Mouse (Mus musculus) left cerebral cortex, adult 2 months (tissue): ENCODE data around the gene Gpr19. TPM values are rescaled to one million over a fixed set of nuclear protein-coding genes. Genes with fewer than 3 reads are reported as not detected.

Experiments used
- DNase-seq, 2 experiments: peaks; one replicate each; pipeline ENCODE4 v3.0.0; 2021 to 2022; ENCODE audit warnings: low spot score in 2 of 2, mixed read lengths in 1 of 2; ENCODE audit errors: extremely low spot score in 1 of 2
- H3K27ac ChIP-seq: fragments of 200-600 bp; 2 replicates; pipeline ENCODE4 v1.8.1; 2022
- H3K4me3 ChIP-seq: fragments of 200-600 bp; 2 replicates; pipeline ENCODE4 v1.8.1; 2022
- CTCF ChIP-seq: fragments of 200-600 bp; IDR thresholded peaks from 2 replicates; pipeline ENCODE4 v1.8.1; 2022; ENCODE audit warnings: antibody characterized with exemption, mild to moderate bottlenecking, moderate library complexity
- intact Hi-C: fragments of 180-260 bp; cut with DNase I; formaldehyde crosslinking; loops from one replicate; pipeline ENCODE4 v1.15.1; 2025
- total RNA-seq, 2 experiments: library from RNA; stranded (reverse); gene quantifications; 2 replicates each; pipeline ENCODE4 v1.2.3; 2021

Gene Gpr19
- total RNA-seq, 2 experiments from 2014 or later: 22.2 to 26.9 TPM

DNA sequence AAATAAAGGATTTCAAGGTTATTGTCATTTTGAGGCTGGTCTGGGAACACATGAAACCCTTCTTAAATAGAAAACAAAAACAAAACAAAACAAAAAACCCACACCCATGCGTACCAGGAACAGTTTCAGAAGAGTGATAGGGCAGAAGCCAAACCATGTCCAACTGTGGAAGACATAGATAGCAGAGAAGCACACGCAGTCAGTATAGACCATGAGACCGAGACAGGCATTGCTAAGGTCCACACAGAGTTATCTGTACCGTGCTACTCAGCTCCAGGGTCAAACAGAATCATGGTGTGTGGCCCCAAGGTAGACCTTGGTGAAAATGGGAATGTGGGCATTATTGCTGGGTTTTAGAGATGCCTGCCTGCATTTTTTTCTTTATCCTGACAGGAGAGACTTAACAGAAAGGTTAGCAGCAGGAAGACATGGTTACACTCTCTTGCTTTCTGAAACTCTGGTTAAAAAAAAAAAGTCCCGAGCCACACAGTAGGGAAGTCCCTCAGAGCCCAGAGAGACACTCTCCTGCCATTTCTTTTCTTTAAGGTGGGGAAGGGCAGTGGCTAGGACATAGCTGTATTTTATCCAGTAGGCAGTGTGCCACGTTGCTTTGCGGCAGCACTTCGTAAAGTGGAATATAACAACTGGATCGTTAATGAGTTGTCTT, 63.7 kb downstream of the Gpr19 start:
- DNase-seq: no peak
- Histone ChIP-seq H3K27ac (no peak overlapping the region), H3K4me3 (no peak overlapping the region)
- intact Hi-C loops: no loop called here
- no peak for TF ChIP-seq CTCF

DNA sequence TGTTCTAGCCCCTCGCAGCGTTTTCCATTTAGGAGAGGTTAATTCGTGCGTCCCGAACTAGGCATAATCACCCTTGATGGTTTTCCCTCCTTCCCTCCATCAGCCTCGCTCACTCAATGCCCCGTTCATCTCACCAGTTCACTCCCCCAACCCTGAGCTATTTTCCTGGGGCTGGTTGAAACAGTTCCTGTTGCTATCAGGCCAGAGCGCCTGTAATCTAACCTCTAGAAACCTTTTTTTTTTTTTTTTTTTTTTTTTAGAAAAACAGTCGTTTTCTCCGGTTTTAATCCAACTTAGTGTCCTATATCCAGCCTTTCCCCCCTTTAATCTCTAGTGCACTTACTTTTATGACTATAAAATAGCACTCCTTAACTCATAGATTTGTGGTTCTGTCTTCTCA, 67.6 kb downstream of the Gpr19 start:
- no peak for DNase-seq
- H3K27ac ChIP-seq: peak overlapping the region; percentile 96
- peak overlapping the region; percentile 57 for H3K4me3 ChIP-seq
- TF ChIP-seq CTCF: no peak
- intact Hi-C loops: loop anchor here (2.0 kb wide), 1 partner anchor 38 kb away; the partner anchor contains the start of gene Dusp16

DNA sequence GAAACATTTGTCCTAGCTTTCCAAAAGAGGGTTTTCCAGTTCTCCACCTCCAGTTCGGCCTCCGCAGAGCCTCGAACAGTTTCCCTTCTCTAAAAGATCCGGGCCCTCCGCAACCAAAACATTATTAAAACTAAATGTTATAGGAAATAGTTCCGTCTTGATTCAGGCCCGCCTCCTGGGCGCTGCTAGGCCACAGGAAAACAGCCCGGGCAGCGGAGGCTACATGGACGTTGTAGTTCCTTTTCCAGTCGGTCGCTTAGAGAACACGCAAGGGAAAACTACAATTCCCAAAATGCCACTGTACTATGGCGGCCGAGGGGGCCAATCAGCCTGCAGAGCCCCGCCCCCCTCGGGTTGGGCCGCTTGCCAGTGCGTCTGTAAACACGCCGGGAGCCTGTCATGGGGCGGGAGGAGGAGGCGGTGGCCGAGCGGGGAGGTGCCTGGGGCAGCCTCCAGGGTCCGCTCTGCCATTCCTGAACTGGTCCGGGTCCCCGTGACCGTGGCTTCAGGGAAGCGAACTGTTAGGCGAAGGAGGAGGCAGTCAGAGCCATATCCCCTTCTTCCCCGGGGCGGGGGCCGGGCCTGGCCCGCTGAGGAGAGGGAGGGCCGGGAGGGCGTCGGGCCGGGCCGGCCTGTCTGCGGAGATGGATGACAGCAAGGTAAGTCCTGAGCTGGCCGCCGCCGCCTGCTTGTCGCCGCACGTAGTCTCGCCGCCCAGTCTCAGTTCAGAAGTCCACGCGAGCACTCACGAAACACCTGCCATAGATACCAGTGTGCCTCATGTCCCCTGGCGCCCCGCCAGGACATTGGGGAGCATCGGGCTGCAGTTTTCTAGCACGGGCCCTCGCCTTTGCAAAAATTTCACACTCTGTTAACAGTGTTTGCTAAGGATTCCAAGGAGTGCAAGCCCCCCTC, 68.3 kb downstream of the Gpr19 start, which contains the start of gene Crebl2:
Crebl2 (plus strand) TSS at position 369 of the 915 bp plus-strand sequence.
- Histone ChIP-seq H3K4me3 (peak within 1 kb of the TSS; percentile 57), H3K27ac (peak within 1 kb of the TSS; percentile 96)
- peak; percentile 99 to 100 for DNase-seq
- TF ChIP-seq CTCF: peak; percentile 26
- intact Hi-C loops: loop anchor here (2.0 kb wide), 1 partner anchor 37 kb away; the partner anchor contains the start of gene Dusp16

DNA sequence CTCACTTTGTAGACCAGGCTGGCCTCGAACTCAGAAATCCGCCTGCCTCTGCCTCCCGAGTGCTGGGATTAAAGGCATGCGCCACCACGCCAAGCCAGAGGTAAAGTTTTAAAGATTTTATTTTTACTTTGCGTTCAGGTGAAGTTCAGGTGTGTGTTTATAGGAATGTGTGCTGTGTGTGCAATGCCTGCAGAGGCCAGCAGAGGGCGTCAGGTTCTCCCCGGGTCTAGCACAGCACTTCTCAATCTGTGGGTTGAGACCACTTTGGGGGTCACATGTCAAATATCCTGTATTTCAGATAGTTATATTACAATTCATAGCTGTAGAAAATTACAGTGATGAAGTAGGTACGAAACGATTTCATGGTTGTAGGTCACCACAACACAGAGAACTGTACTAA, 75.5 kb downstream of the Gpr19 start:
- Histone ChIP-seq H3K4me3 (no peak overlapping the region), H3K27ac (no peak overlapping the region)
- intact Hi-C loops: no loop called here
- no peak for DNase-seq
- peak; percentile 58 for TF ChIP-seq CTCF

DNA sequence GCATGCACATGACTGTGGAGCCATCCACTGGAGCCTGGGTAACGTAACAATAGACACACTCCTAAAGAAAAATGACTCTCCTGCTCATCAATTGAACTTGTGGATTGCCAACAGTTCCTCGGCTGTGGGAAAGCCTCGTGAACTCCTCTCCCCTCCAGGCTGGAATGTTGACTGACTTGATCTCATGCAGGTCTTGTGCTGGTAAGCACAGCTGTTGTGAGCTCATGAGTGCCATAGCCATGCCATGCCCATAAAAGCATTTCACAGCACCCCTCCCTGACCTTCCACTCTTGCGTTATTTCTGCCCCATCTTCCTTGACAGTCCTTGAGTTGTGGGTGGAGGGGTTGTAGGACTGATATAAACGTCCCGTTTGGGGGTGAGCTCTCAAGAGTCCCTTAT, 78.0 kb downstream of the Gpr19 start:
- no peak overlapping the region for H3K4me3 ChIP-seq
- TF ChIP-seq CTCF: no peak
- intact Hi-C loops: no loop called here
- H3K27ac ChIP-seq: no peak overlapping the region
- no peak for DNase-seq

DNA sequence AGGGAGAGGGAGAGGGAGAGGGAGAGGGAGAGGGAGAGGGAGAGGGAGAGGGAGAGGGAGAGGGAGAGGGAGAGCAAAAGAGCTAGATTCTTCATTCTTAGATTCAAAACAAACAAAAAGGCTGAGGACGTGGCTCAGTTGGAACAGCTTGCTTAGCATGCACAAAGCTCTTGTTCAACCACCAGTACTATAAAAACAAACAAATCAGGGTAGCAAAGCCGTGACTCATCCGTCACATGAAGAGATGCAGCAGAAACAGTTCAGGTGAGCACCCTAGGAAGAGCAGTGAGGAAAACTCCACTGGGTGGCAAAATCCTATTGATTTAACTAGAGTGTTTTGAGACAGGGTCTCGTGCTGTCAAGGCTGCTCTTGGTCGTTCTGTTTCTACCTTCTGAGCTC, 78.6 kb downstream of the Gpr19 start:
- Histone ChIP-seq H3K27ac (no peak overlapping the region), H3K4me3 (no peak overlapping the region)
- DNase-seq: no peak
- intact Hi-C loops: no loop called here
- no peak for TF ChIP-seq CTCF

Other genes with a start within 250 kb of the Gpr19 start
- 10 to 100 TPM in 1 of 2 experiments, 1 to 10 TPM in 1; 9.9 to 11.2 TPM for gene Dusp16, start 106.0 kb downstream of the Gpr19 start, total RNA-seq
- gene Crebl2, start 68.4 kb downstream of the Gpr19 start, total RNA-seq: 10 to 100 TPM; 38.4 to 39.3 TPM
- 10 to 100 TPM; 36.8 to 42.3 TPM for gene Cdkn1b, start 21.8 kb upstream of the Gpr19 start, total RNA-seq
- 1 to 10 TPM; 3.7 to 6.4 TPM for gene Apold1, start 83.1 kb upstream of the Gpr19 start, total RNA-seq
- 10 to 100 TPM; 61.0 to 62.0 TPM for gene Ddx47, start 113.0 kb upstream of the Gpr19 start, total RNA-seq
- under 1 TPM; 0.38 to 0.65 TPM for gene Gprc5a, start 167.1 kb upstream of the Gpr19 start, total RNA-seq
- gene Gprc5d, start 219.7 kb upstream of the Gpr19 start, total RNA-seq: under 1 TPM in 1 of 2 experiments, not detected in 1; 0.26 TPM